Mouse (Mus musculus): ENCODE measurements at regions not wholly inside any gene's neighbourhood (a gene's known extent, or its start where the extent isn't known, plus 50 kb on each side); places are given as distances from the start of the nearest gene placed in this dataset.
A peak's percentile ranks its signal among the peaks of the same experiment; 100 is the strongest.
"Not testable (repeated sequence)": the region's sequence is repeated elsewhere in the genome, so short reads cannot be mapped to it uniquely, and the experiment has no call there.

- H3K9ac ChIP-seq (ENCODE audit: insufficient read depth, low read depth); dilution Hi-C loops (cut with MboI; ENCODE audit: extremely low pct_ligation_motif_present, extremely low pct_unique_long_range_greater_than_20kb, low sequenced_read_pairs); H3K4me2 ChIP-seq (ENCODE audit: insufficient read depth, low read depth, poor library complexity, severe bottlenecking); H3K4me3 ChIP-seq (replicated peaks in 1 of 3; ENCODE audit: low read depth in 2 of 3, low read length in 2 of 3, poor library complexity in 1 of 3); H3K27ac ChIP-seq (ENCODE audit: insufficient read depth, low read depth); H3K79me2 ChIP-seq (replicated peaks; ENCODE audit: control insufficient read depth, extremely low read depth, insufficient read depth, poor library complexity, severe bottlenecking); H3K36me3 ChIP-seq (replicated peaks in 1 of 2; ENCODE audit: control insufficient read depth in 1 of 2, insufficient read depth in 1 of 2, low read length in 1 of 2); DNase-seq (ENCODE audit: extremely low read depth); H3K4me1 ChIP-seq (ENCODE audit: control insufficient read depth in 1 of 2, insufficient read depth in 2 of 2); H3K9me3 ChIP-seq (replicated peaks; ENCODE audit: low read length); in situ Hi-C loops (cut with MboI; ENCODE audit: low pct_ligation_motif_present, low pct_unique_long_range_greater_than_20kb, low sequenced_read_pairs); H3K27me3 ChIP-seq (replicated peaks): not testable (repeated sequence)
Observed at GRCm38 (mm10) chr10:22460386-22460785, 100.0 kb downstream of the Raet1d start.

GRCm38 (mm10) chr10:22460818-22461479 is 100.6 kb downstream of the Raet1d start:
- H3K4me2 ChIP-seq (ENCODE audit: insufficient read depth, low read depth, poor library complexity, severe bottlenecking); H3K4me3 ChIP-seq (replicated peaks in 1 of 3; ENCODE audit: low read depth in 2 of 3, low read length in 2 of 3, poor library complexity in 1 of 3); H3K27me3 ChIP-seq (replicated peaks); H3K4me1 ChIP-seq (ENCODE audit: control insufficient read depth in 1 of 2, insufficient read depth in 2 of 2); H3K79me2 ChIP-seq (replicated peaks; ENCODE audit: control insufficient read depth, extremely low read depth, insufficient read depth, poor library complexity, severe bottlenecking); in situ Hi-C loops (cut with MboI; ENCODE audit: low pct_ligation_motif_present, low pct_unique_long_range_greater_than_20kb, low sequenced_read_pairs); H3K9ac ChIP-seq (ENCODE audit: insufficient read depth, low read depth); dilution Hi-C loops (cut with MboI; ENCODE audit: extremely low pct_ligation_motif_present, extremely low pct_unique_long_range_greater_than_20kb, low sequenced_read_pairs); H3K9me3 ChIP-seq (replicated peaks; ENCODE audit: low read length); H3K36me3 ChIP-seq (replicated peaks in 1 of 2; ENCODE audit: control insufficient read depth in 1 of 2, insufficient read depth in 1 of 2, low read length in 1 of 2); H3K27ac ChIP-seq (ENCODE audit: insufficient read depth, low read depth): not testable (repeated sequence)
- peak; percentile 40 for DNase-seq (ENCODE audit: extremely low read depth)

- in situ Hi-C loops (cut with MboI; ENCODE audit: low pct_ligation_motif_present, low pct_unique_long_range_greater_than_20kb, low sequenced_read_pairs) = not testable (repeated sequence)
Observed at GRCm38 (mm10) chr10:22461480-22462050, 101.2 kb downstream of the Raet1d start.

GRCm38 (mm10) chr10:22471722-22472330 is 111.5 kb downstream of the Raet1d start:
- DNase-seq (ENCODE audit: extremely low read depth); H3K79me2 ChIP-seq (replicated peaks; ENCODE audit: control insufficient read depth, extremely low read depth, insufficient read depth, poor library complexity, severe bottlenecking); H3K27ac ChIP-seq (ENCODE audit: insufficient read depth, low read depth); H3K4me3 ChIP-seq (replicated peaks in 1 of 3; ENCODE audit: low read depth in 2 of 3, low read length in 2 of 3, poor library complexity in 1 of 3); H3K4me2 ChIP-seq (ENCODE audit: insufficient read depth, low read depth, poor library complexity, severe bottlenecking); H3K9ac ChIP-seq (ENCODE audit: insufficient read depth, low read depth); in situ Hi-C loops (cut with MboI; ENCODE audit: low pct_ligation_motif_present, low pct_unique_long_range_greater_than_20kb, low sequenced_read_pairs); H3K9me3 ChIP-seq (replicated peaks; ENCODE audit: low read length); H3K36me3 ChIP-seq (replicated peaks in 1 of 2; ENCODE audit: control insufficient read depth in 1 of 2, insufficient read depth in 1 of 2, low read length in 1 of 2); dilution Hi-C loops (cut with MboI; ENCODE audit: extremely low pct_ligation_motif_present, extremely low pct_unique_long_range_greater_than_20kb, low sequenced_read_pairs); H3K27me3 ChIP-seq (replicated peaks); H3K4me1 ChIP-seq (ENCODE audit: control insufficient read depth in 1 of 2, insufficient read depth in 2 of 2): not testable (repeated sequence)

More at GRCm38 (mm10) chr10:22461480-22462050, 101.2 kb downstream of the Raet1d start:
- H3K9ac ChIP-seq (ENCODE audit: insufficient read depth, low read depth); H3K4me2 ChIP-seq (ENCODE audit: insufficient read depth, low read depth, poor library complexity, severe bottlenecking); H3K36me3 ChIP-seq (replicated peaks in 1 of 2; ENCODE audit: control insufficient read depth in 1 of 2, insufficient read depth in 1 of 2, low read length in 1 of 2); H3K27ac ChIP-seq (ENCODE audit: insufficient read depth, low read depth); dilution Hi-C loops (cut with MboI; ENCODE audit: extremely low pct_ligation_motif_present, extremely low pct_unique_long_range_greater_than_20kb, low sequenced_read_pairs); H3K9me3 ChIP-seq (replicated peaks; ENCODE audit: low read length); H3K79me2 ChIP-seq (replicated peaks; ENCODE audit: control insufficient read depth, extremely low read depth, insufficient read depth, poor library complexity, severe bottlenecking); H3K4me1 ChIP-seq (ENCODE audit: control insufficient read depth in 1 of 2, insufficient read depth in 2 of 2); DNase-seq (ENCODE audit: extremely low read depth); H3K4me3 ChIP-seq (replicated peaks in 1 of 3; ENCODE audit: low read depth in 2 of 3, low read length in 2 of 3, poor library complexity in 1 of 3); H3K27me3 ChIP-seq (replicated peaks): not testable (repeated sequence)

All from CH12.LX (cell line).